Mouse (Mus musculus): ENCODE measurements at regions not wholly inside any gene's neighbourhood (a gene's known extent, or its start where the extent isn't known, plus 50 kb on each side); places are given as distances from the start of the nearest gene placed in this dataset.

DNA sequence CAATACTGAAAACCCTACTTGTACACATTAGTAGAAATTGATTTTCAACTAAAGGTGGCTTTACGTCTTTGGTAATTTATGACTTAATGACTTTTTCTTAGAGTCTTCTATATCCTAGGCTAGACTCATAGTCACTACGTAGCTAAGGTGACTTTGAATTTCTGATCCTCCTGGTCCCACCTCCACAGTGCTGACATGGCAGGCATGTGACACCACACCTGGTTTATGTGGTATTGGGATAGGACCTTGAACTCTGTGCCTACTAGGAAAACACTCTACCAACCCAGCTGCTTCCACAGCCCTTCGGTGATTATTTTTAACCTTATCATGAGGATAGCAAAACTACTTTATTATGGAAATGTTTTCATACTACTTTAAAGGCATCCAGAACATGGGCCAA lies 51.5 kb upstream of the D7Ertd443e start:
- no peak overlapping the region for H3K4me3 ChIP-seq (ENCODE audit: low read length)
- 74% methylated on average over 3 of the region's 3 CpGs for WGBS
- ATAC-seq = peak; percentile 75
- H3K27ac ChIP-seq (ENCODE audit: low read length) = no peak overlapping the region
- H3K27me3 ChIP-seq (replicated peaks; ENCODE audit: control insufficient read depth, insufficient read depth, low read length) = no peaks in the 10 kb centered on the region
- H3K36me3 ChIP-seq (ENCODE audit: control insufficient read depth, insufficient read depth, low read length) = no peaks in the 10 kb centered on the region
- no peaks in the 10 kb centered on the region for H3K4me1 ChIP-seq (ENCODE audit: control insufficient read depth, insufficient read depth, low read length)
- no peaks in the 10 kb centered on the region for H3K9me3 ChIP-seq (ENCODE audit: control insufficient read depth, low read length)
- H3K4me2 ChIP-seq (ENCODE audit: low read depth, low read length) = no peak overlapping the region
- H3K9ac ChIP-seq (ENCODE audit: low read depth, low read length) = no peak overlapping the region

DNA sequence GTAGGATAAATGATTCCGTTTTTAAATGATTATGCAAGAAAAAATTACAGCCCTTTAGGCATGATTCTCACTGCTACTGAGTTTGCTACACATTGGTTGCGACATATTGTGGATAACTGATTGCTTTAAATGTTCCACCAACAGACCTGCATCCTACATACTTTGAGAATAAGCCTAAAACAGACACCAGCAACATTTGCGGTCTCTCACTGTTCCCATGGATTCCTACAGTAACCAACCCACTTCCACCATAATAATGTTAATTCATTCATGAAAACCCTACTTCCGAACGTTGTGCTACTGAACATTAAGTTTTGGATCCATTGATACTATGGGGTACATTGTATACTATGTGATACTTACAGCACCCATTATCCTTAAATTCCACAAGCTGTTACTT lies 53.8 kb upstream of the D7Ertd443e start:
- H3K9ac ChIP-seq (ENCODE audit: low read depth, low read length) = no peak overlapping the region
- no peak overlapping the region for H3K4me3 ChIP-seq (ENCODE audit: low read length)

DNA sequence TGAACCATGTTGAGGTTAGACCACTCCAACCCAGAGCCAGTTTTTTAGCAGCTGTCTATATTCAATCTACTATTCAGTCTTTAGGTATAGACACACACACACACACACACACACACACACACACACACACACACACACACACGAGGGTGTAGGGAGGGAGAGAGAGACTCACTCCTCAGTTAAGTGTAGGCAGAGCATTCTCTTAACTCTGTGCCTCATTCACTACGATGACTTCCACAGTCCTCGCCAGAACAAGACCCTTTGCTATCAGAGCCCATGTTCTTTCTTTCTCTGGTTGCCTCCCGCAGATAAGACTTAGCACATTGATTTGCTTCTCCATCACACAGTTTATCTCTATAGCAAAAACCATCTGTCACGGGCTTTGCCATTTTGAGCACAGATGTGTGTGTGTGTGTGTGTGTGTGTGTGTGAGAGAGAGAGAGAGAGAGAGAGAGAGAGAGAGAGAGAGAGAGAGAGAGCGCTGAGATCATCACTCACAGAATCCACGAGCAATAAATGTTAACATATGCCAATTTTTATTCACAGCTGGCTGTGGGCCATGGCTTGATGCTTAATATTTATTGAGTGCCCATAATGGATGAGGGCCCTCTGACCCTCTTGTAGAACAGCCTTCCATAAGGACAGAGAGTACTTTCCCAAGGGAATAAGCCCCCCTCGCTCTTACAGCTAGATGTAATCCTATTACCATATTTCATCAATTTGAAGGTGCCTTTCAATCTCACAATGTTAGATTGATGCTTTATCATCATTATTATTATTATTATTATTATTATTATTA lies 59.7 kb upstream of the D7Ertd443e start:
- H3K4me1 ChIP-seq (ENCODE audit: control insufficient read depth, insufficient read depth, low read length) = no peaks in the 10 kb centered on the region
- no peaks in the 10 kb centered on the region for H3K27me3 ChIP-seq (replicated peaks; ENCODE audit: control insufficient read depth, insufficient read depth, low read length)
- no peak for ATAC-seq
- no peak overlapping the region for H3K4me3 ChIP-seq (ENCODE audit: low read length)
- WGBS = 65% methylated on average over 8 of the region's 8 CpGs
- no peak overlapping the region for H3K9ac ChIP-seq (ENCODE audit: low read depth, low read length)
- no peak overlapping the region for H3K27ac ChIP-seq (ENCODE audit: low read length)
- no peaks in the 10 kb centered on the region for H3K9me3 ChIP-seq (ENCODE audit: control insufficient read depth, low read length)
- H3K36me3 ChIP-seq (ENCODE audit: control insufficient read depth, insufficient read depth, low read length) = no peaks in the 10 kb centered on the region
- no peak overlapping the region for H3K4me2 ChIP-seq (ENCODE audit: low read depth, low read length)

More for the DNA sequence above, 53.8 kb upstream of the D7Ertd443e start:
- Histone ChIP-seq H3K36me3 (ENCODE audit: control insufficient read depth, insufficient read depth, low read length) (no peaks in the 10 kb centered on the region), H3K4me1 (ENCODE audit: control insufficient read depth, insufficient read depth, low read length) (no peaks in the 10 kb centered on the region), H3K27ac (ENCODE audit: low read length) (no peak overlapping the region), H3K9me3 (ENCODE audit: control insufficient read depth, low read length) (no peaks in the 10 kb centered on the region), H3K4me2 (ENCODE audit: low read depth, low read length) (no peak overlapping the region), H3K27me3 (replicated peaks; ENCODE audit: control insufficient read depth, insufficient read depth, low read length) (no peaks in the 10 kb centered on the region)
- ATAC-seq = no peak
- WGBS = 92% methylated on average over 5 of the region's 5 CpGs

DNA sequence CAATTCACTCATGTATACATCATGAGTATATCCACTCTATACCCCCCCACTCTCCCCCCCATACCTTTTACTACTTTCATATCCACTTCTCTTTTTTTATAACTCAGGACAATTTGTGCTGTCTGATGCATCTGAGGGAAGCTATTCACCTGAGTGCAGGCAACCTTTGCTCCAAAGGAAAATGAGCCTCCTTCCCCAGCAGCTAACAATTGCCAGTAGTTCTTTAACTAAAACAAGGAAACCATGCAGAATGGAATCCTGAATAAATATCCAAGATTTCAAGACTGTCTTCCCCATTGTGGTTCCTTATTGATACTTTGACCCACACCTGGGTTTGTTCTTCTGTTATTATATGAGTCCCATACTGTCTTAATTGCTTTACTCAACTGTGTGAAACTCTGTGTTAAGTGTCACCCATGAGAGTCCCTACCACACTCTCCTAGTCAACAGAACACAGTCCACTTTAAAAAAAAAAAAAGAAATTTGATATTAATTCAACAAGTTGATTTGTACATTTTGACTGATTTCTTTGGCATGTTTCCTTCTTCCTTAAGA lies 62.3 kb upstream of the D7Ertd443e start:
- Histone ChIP-seq H3K4me3 (ENCODE audit: low read length) (no peak overlapping the region), H3K27ac (ENCODE audit: low read length) (no peak overlapping the region)
- ATAC-seq = peak; percentile 94

DNA sequence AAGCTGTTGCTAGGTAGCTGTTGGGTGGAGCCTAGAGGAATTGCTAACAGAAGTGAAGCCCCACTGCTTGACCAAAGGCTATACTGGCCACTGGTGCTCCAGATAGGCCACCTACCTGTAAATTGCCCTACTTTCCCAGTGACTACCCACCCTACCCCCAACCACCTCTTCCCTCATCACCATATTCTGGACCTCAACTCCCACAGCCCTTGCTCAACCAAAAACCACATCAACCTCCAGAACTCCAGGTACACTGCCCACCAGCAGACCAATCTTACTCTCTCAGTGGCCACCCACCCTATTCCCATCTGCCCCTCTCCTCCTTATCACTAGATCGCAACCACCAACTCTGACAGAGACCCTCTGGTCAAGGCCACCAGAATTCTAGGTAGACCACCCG lies 63.4 kb upstream of the D7Ertd443e start:
- no peak overlapping the region for H3K9ac ChIP-seq (ENCODE audit: low read depth, low read length)
- no peaks in the 10 kb centered on the region for H3K9me3 ChIP-seq (ENCODE audit: control insufficient read depth, low read length)
- 90% methylated on average over 2 of the region's 2 CpGs for WGBS
- H3K27ac ChIP-seq (ENCODE audit: low read length) = no peak overlapping the region
- no peak overlapping the region for H3K4me3 ChIP-seq (ENCODE audit: low read length)
- H3K36me3 ChIP-seq (ENCODE audit: control insufficient read depth, insufficient read depth, low read length) = no peaks in the 10 kb centered on the region
- ATAC-seq = no peak
- H3K27me3 ChIP-seq (replicated peaks; ENCODE audit: control insufficient read depth, insufficient read depth, low read length) = no peaks in the 10 kb centered on the region
- H3K4me2 ChIP-seq (ENCODE audit: low read depth, low read length) = no peak overlapping the region
- no peaks in the 10 kb centered on the region for H3K4me1 ChIP-seq (ENCODE audit: control insufficient read depth, insufficient read depth, low read length)

More for the DNA sequence above, 62.3 kb upstream of the D7Ertd443e start:
- Histone ChIP-seq H3K4me2 (ENCODE audit: low read depth, low read length) (no peak overlapping the region), H3K9me3 (ENCODE audit: control insufficient read depth, low read length) (no peaks in the 10 kb centered on the region), H3K36me3 (ENCODE audit: control insufficient read depth, insufficient read depth, low read length) (no peaks in the 10 kb centered on the region), H3K4me1 (ENCODE audit: control insufficient read depth, insufficient read depth, low read length) (no peaks in the 10 kb centered on the region), H3K27me3 (replicated peaks; ENCODE audit: control insufficient read depth, insufficient read depth, low read length) (no peaks in the 10 kb centered on the region), H3K9ac (ENCODE audit: low read depth, low read length) (no peak overlapping the region)

GRCm38 (mm10) chr7:134462677-134463076 lies 77.2 kb upstream of the D7Ertd443e start:
- Histone ChIP-seq H3K36me3 (ENCODE audit: control insufficient read depth, insufficient read depth, low read length) (no peaks in the 10 kb centered on the region), H3K4me3 (ENCODE audit: low read length) (no peak overlapping the region), H3K27ac (ENCODE audit: low read length) (no peak overlapping the region), H3K4me2 (ENCODE audit: low read depth, low read length) (no peak overlapping the region), H3K9ac (ENCODE audit: low read depth, low read length) (no peak overlapping the region), H3K4me1 (ENCODE audit: control insufficient read depth, insufficient read depth, low read length) (no peaks in the 10 kb centered on the region), H3K27me3 (replicated peaks; ENCODE audit: control insufficient read depth, insufficient read depth, low read length) (no peaks in the 10 kb centered on the region), H3K9me3 (ENCODE audit: control insufficient read depth, low read length) (no peaks in the 10 kb centered on the region)
- 72% methylated on average over 3 of the region's 3 CpGs for WGBS
- no peak for ATAC-seq

DNA sequence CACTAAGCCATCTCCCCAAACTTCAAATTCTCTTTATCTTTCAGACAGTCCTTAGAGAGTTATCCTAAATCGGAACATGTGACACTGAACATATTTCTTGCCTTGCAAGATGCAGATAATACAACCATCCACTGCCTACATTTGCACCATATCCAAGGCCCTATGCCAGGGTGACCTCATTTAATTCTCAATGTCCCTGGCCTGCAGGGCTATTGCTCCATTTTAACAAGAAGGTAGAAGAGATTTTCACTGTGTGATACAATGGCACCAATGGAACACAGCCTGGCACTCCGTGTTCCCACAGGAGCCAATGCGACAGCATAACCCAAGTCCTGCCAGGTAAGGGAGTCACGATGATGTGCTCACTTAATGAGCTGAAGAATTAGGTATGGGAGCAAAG lies 77.9 kb upstream of the D7Ertd443e start:
- Histone ChIP-seq H3K4me3 (ENCODE audit: low read length) (no peak overlapping the region), H3K4me1 (ENCODE audit: control insufficient read depth, insufficient read depth, low read length) (no peaks in the 10 kb centered on the region), H3K36me3 (ENCODE audit: control insufficient read depth, insufficient read depth, low read length) (no peaks in the 10 kb centered on the region), H3K27me3 (replicated peaks; ENCODE audit: control insufficient read depth, insufficient read depth, low read length) (no peaks in the 10 kb centered on the region), H3K4me2 (ENCODE audit: low read depth, low read length) (no peak overlapping the region), H3K9me3 (ENCODE audit: control insufficient read depth, low read length) (no peaks in the 10 kb centered on the region), H3K9ac (ENCODE audit: low read depth, low read length) (no peak overlapping the region), H3K27ac (ENCODE audit: low read length) (no peak overlapping the region)
- no peak for ATAC-seq
- 93% methylated on average over 4 of the region's 4 CpGs for WGBS

DNA sequence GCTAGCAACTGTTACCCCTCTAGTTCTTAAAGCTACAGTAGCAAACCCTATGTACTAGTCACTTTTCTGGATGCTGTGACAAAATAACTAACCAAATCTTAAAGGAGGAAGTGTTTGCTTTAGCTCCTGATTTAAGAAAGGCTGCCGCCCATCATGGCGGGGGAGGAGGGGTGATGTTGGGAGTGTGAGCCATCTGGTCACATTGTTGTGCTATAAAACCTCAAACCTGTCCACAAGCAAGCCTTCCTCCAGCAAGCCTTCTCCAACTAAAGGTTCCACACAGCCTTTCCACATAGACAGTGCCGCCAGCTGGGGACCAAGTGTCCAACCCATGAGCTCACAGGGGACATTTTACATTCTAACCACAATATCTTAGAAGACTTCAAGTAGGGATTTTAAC lies 81.8 kb upstream of the D7Ertd443e start:
- WGBS = 76% methylated on average over 3 of the region's 3 CpGs
- no peak for ATAC-seq
- H3K4me2 ChIP-seq (ENCODE audit: low read depth, low read length) = no peak overlapping the region

GRCm38 (mm10) chr7:134471286-134471685 lies 85.8 kb upstream of the D7Ertd443e start:
- Histone ChIP-seq H3K9me3 (ENCODE audit: control insufficient read depth, low read length) (no peaks in the 10 kb centered on the region), H3K27me3 (replicated peaks; ENCODE audit: control insufficient read depth, insufficient read depth, low read length) (no peaks in the 10 kb centered on the region), H3K36me3 (ENCODE audit: control insufficient read depth, insufficient read depth, low read length) (no peaks in the 10 kb centered on the region), H3K4me3 (ENCODE audit: low read length) (no peak overlapping the region), H3K9ac (ENCODE audit: low read depth, low read length) (no peak overlapping the region), H3K4me2 (ENCODE audit: low read depth, low read length) (no peak overlapping the region), H3K27ac (ENCODE audit: low read length) (no peak overlapping the region), H3K4me1 (ENCODE audit: control insufficient read depth, insufficient read depth, low read length) (no peaks in the 10 kb centered on the region)
- 31% methylated on average over 2 of the region's 2 CpGs for WGBS
- ATAC-seq = no peak

More for the DNA sequence above, 81.8 kb upstream of the D7Ertd443e start:
- H3K27me3 ChIP-seq (replicated peaks; ENCODE audit: control insufficient read depth, insufficient read depth, low read length) = no peaks in the 10 kb centered on the region
- H3K9ac ChIP-seq (ENCODE audit: low read depth, low read length) = no peak overlapping the region
- H3K27ac ChIP-seq (ENCODE audit: low read length) = no peak overlapping the region
- no peaks in the 10 kb centered on the region for H3K4me1 ChIP-seq (ENCODE audit: control insufficient read depth, insufficient read depth, low read length)
- no peak overlapping the region for H3K4me3 ChIP-seq (ENCODE audit: low read length)
- no peaks in the 10 kb centered on the region for H3K9me3 ChIP-seq (ENCODE audit: control insufficient read depth, low read length)
- H3K36me3 ChIP-seq (ENCODE audit: control insufficient read depth, insufficient read depth, low read length) = no peaks in the 10 kb centered on the region

- WGBS = 84% methylated on average over 4 of the region's 4 CpGs
- Histone ChIP-seq H3K4me2 (ENCODE audit: low read depth, low read length) (no peak overlapping the region), H3K4me3 (ENCODE audit: low read length) (no peak overlapping the region), H3K9me3 (ENCODE audit: control insufficient read depth, low read length) (no peaks in the 10 kb centered on the region), H3K27ac (ENCODE audit: low read length) (no peak overlapping the region), H3K9ac (ENCODE audit: low read depth, low read length) (no peak overlapping the region), H3K27me3 (replicated peaks; ENCODE audit: control insufficient read depth, insufficient read depth, low read length) (no peaks in the 10 kb centered on the region), H3K36me3 (ENCODE audit: control insufficient read depth, insufficient read depth, low read length) (no peaks in the 10 kb centered on the region), H3K4me1 (ENCODE audit: control insufficient read depth, insufficient read depth, low read length) (no peaks in the 10 kb centered on the region)
- ATAC-seq = no peak
Observed at GRCm38 (mm10) chr7:134491326-134491725, 105.9 kb upstream of the D7Ertd443e start.

Measured in intestine, embryonic 16.5 days (tissue).